Mouse (Mus musculus) T-cell, adult 2 months (primary cell): ENCODE data around the gene Keap1.
"Not testable (repeated sequence)": the region's sequence is repeated elsewhere in the genome, so short reads cannot be mapped to it uniquely, and the experiment has no call there.

Source experiments
- DNase-seq: peaks from one replicate; pipeline ENCODE4 v3.0.0; 2022; ENCODE audit warnings: low spot score

The Keap1 gene

GRCm38 (mm10) chr9:21238733-21239464 is at the start of gene Keap1:
Gene Keap1 (minus strand): TSS chr9:21239361.
- peak; percentile 75 for DNase-seq

- peak; percentile 57 for DNase-seq
Observed at GRCm38 (mm10) chr9:21288404-21289336, 49.5 kb upstream of the Keap1 start.

- peak; percentile 98 for DNase-seq
Observed at GRCm38 (mm10) chr9:21287571-21288402, 48.6 kb upstream of the Keap1 start, which contains the start of gene Kri1. Gene Kri1 (minus strand): TSS chr9:21287969.

- peak; percentile 24 for DNase-seq
Observed at GRCm38 (mm10) chr9:21286753-21287152, 47.6 kb upstream of the Keap1 start.

- no peak for DNase-seq
Observed at GRCm38 (mm10) chr9:21283994-21284393, 44.8 kb upstream of the Keap1 start.

GRCm38 (mm10) chr9:21283591-21283990 is 44.4 kb upstream of the Keap1 start:
- no peak for DNase-seq

GRCm38 (mm10) chr9:21277776-21278175 is 38.6 kb upstream of the Keap1 start:
- DNase-seq, result no peak

- no peak for DNase-seq
Observed at GRCm38 (mm10) chr9:21276307-21276706, 37.1 kb upstream of the Keap1 start.

GRCm38 (mm10) chr9:21275727-21276126 is 36.6 kb upstream of the Keap1 start:
- DNase-seq, result no peak

GRCm38 (mm10) chr9:21275013-21275710 is 36.0 kb upstream of the Keap1 start:
- no peak for DNase-seq

- no peak for DNase-seq
Observed at GRCm38 (mm10) chr9:21274336-21274735, 35.2 kb upstream of the Keap1 start.

- DNase-seq, result no peak
Observed at GRCm38 (mm10) chr9:21273520-21274228, 34.5 kb upstream of the Keap1 start.

GRCm38 (mm10) chr9:21273094-21273493 is 33.9 kb upstream of the Keap1 start:
- DNase-seq, result no peak

GRCm38 (mm10) chr9:21272391-21272790 is 33.2 kb upstream of the Keap1 start:
- DNase-seq, result no peak

- not testable (repeated sequence) for DNase-seq
Observed at GRCm38 (mm10) chr9:21269590-21269989, 30.4 kb upstream of the Keap1 start.

GRCm38 (mm10) chr9:21268305-21268704 is 29.1 kb upstream of the Keap1 start:
- DNase-seq, result no peak

GRCm38 (mm10) chr9:21266889-21267288 is 27.7 kb upstream of the Keap1 start:
- DNase-seq, result no peak

GRCm38 (mm10) chr9:21265611-21266010 is 26.4 kb upstream of the Keap1 start:
- no peak for DNase-seq

GRCm38 (mm10) chr9:21265000-21265561 is 25.9 kb upstream of the Keap1 start, which contains the start of gene Atg4d:
Gene Atg4d (plus strand): TSS chr9:21265293.
- peak; percentile 88 for DNase-seq

GRCm38 (mm10) chr9:21264272-21264999 is 25.3 kb upstream of the Keap1 start:
- no peak for DNase-seq
